Mouse (Mus musculus) midbrain, postnatal 0 days (tissue): ENCODE results near the gene Ncoa7. TPM values are rescaled to one million over a fixed set of nuclear protein-coding genes. Genes with fewer than 3 reads are reported as not detected.

ENCODE experiments used
- ATAC-seq: fragments of 200-750 bp; cut with Nextera tagmentation; 2 replicates; pipeline ENCODE4 v1.8.0; 2017; ENCODE audit warnings: moderate number of reproducible peaks, mild to moderate bottlenecking, moderate TSS enrichment, moderate library complexity; ENCODE audit not compliant: low FRiP score
- DNase-seq: peaks from one replicate; pipeline ENCODE4 v3.0.0-alpha.2; 2015; ENCODE audit warnings: low spot score
- H3K27ac ChIP-seq: fragments of 300-500 bp; sonication (generic); 2 replicates; pipeline ENCODE4 v1.5.1; 2014; ENCODE audit warnings: low read depth, mild to moderate bottlenecking, low read length, mixed read lengths
- H3K27me3 ChIP-seq: fragments of 300-500 bp; sonication (generic); 2 replicates; pipeline ENCODE4 v1.6.1; 2014; ENCODE audit warnings: low read length, control low read depth, mixed read lengths; ENCODE audit not compliant: insufficient read depth
- H3K36me3 ChIP-seq: fragments of 300-500 bp; sonication (generic); 2 replicates; pipeline ENCODE4 v1.6.1; 2014; ENCODE audit warnings: low read length, control low read depth, mixed read lengths; ENCODE audit not compliant: insufficient read depth
- H3K4me1 ChIP-seq: fragments of 300-500 bp; sonication (generic); 2 replicates; pipeline ENCODE4 v1.6.1; 2014; ENCODE audit warnings: mild to moderate bottlenecking, control low read depth, antibody characterized with exemption, low read length, mixed read lengths; ENCODE audit not compliant: insufficient read depth
- H3K4me2 ChIP-seq: fragments of 300-500 bp; sonication (generic); 2 replicates; pipeline ENCODE4 v1.6.1; 2014; ENCODE audit warnings: low read depth, mild to moderate bottlenecking, low read length, mixed read lengths; ENCODE audit not compliant: poor library complexity, severe bottlenecking
- H3K4me3 ChIP-seq: fragments of 300-500 bp; sonication (generic); 2 replicates; pipeline ENCODE4 v1.5.1; 2014; ENCODE audit warnings: low read depth, mild to moderate bottlenecking, low read length, moderate library complexity
- H3K9ac ChIP-seq: fragments of 300-500 bp; sonication (generic); replicated peaks from 2 replicates; pipeline ENCODE4 v1.6.1; 2014; ENCODE audit warnings: mild to moderate bottlenecking, low read length, moderate library complexity, mixed read lengths; ENCODE audit not compliant: poor library complexity, severe bottlenecking
- H3K9me3 ChIP-seq: fragments of 300-500 bp; sonication (generic); 2 replicates; pipeline ENCODE4 v1.6.1; 2016; ENCODE audit warnings: low read length, control low read depth
- CTCF ChIP-seq: IDR thresholded peaks from 2 replicates; pipeline ENCODE4 v1.5.1; 2016; ENCODE audit warnings: antibody characterized with exemption, mild to moderate bottlenecking
- WGBS: fragments of 180-500 bp; shearing (Covaris S2); extraction: QIAGEN DNeasy Blood & Tissue Kit; methylation state at CpG from one replicate; pipeline ENCODE4 v1.1.7; 2014; 5-methylcytosine and 5-hydroxymethylcytosine counted together
- polyA plus RNA-seq: library from polyadenylated mRNA; unstranded; fragments of >200 nt; fragmentation: Nextera tagmentation; extraction: Ambion mirVana; gene quantifications from 2 replicates; pipeline ENCODE4 v1.2.1, GENCODE M21; 2015
- total RNA-seq: library from RNA; depleted of rRNA; stranded (reverse); fragments of >200 nt; gene quantifications from 2 replicates; pipeline ENCODE4 v1.2.3, GENCODE M21; 2014

The Ncoa7 gene
- total and polyA plus RNA-seq, 2 experiments from 2014 or later = 22.9 to 25.8 TPM

GRCm38 (mm10) chr10:30768820-30769219, 34.3 kb downstream of the Ncoa7 start:
- Histone ChIP-seq H3K9me3 (no peaks in the 10 kb centered on the region), H3K36me3 (no peaks in the 10 kb centered on the region), H3K27ac (no peak overlapping the region), H3K27me3 (no peaks in the 10 kb centered on the region), H3K4me2 (no peak overlapping the region), H3K4me1 (no peaks in the 10 kb centered on the region), H3K4me3 (no peak overlapping the region), H3K9ac (no peak overlapping the region)
- 100% methylated on average over 1 of the region's 1 CpGs for WGBS
- DNase-seq (no peak), ATAC-seq (no peak)
- TF ChIP-seq CTCF = no peak

- no peak overlapping the region for H3K4me2 ChIP-seq
- no peaks in the 10 kb centered on the region for H3K9me3 ChIP-seq
- no peak overlapping the region for H3K27ac ChIP-seq
- no peak for DNase-seq
- TF ChIP-seq CTCF = no peak
- 87% methylated on average over 3 of the region's 3 CpGs for WGBS
- no peaks in the 10 kb centered on the region for H3K27me3 ChIP-seq
- H3K36me3 ChIP-seq = no peaks in the 10 kb centered on the region
- ATAC-seq = no peak
- no peak overlapping the region for H3K9ac ChIP-seq
- no peaks in the 10 kb centered on the region for H3K4me1 ChIP-seq
- no peak overlapping the region for H3K4me3 ChIP-seq
Measured at GRCm38 (mm10) chr10:30768250-30768649, 34.9 kb downstream of the Ncoa7 start.

DNA sequence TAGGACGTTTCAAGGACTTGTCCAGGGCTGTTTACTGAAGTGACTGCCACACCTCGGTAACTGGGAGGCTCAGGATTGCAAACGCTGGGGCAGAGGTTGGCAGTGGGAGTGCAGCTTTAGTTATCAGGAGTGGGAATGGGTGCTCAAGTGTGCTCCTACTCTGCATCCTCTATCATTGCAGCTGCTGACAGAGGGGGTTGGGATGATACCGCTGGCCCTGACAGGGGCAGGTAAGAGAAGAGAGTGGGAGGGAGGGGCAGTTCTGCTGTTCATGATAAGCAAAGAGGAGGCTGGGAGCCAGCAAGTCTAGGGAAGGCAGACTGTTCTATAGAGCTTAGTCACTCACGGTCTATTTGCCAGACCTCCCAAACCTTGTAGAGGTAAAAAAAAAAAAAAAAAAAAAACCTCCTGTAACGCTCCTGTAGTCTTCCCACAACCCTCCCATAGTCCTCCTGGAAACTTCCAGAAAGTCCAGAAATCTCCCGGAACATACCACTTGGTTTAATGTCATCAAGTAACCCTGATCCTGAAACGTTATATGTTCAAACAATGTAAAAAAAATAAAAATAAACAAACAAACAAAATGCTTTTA, 39.9 kb downstream of the Ncoa7 start:
- ATAC-seq (no peak), DNase-seq (no peak)
- Histone ChIP-seq H3K9me3 (no peaks in the 10 kb centered on the region), H3K36me3 (no peaks in the 10 kb centered on the region), H3K9ac (no peak overlapping the region), H3K27me3 (no peaks in the 10 kb centered on the region), H3K4me1 (no peaks in the 10 kb centered on the region), H3K4me3 (no peak overlapping the region), H3K4me2 (no peak overlapping the region), H3K27ac (no peak overlapping the region)
- no peak for TF ChIP-seq CTCF
- WGBS = 85% methylated on average over 8 of the region's 8 CpGs

GRCm38 (mm10) chr10:30762284-30762964, 40.7 kb downstream of the Ncoa7 start:
- Histone ChIP-seq H3K9ac (no peak overlapping the region), H3K27me3 (no peaks in the 10 kb centered on the region), H3K4me2 (no peak overlapping the region), H3K4me1 (no peaks in the 10 kb centered on the region), H3K4me3 (no peak overlapping the region), H3K27ac (no peak overlapping the region), H3K9me3 (no peaks in the 10 kb centered on the region), H3K36me3 (no peaks in the 10 kb centered on the region)
- WGBS = 75% methylated on average over 4 of the region's 4 CpGs
- TF ChIP-seq CTCF = no peak
- ATAC-seq = no peak
- no peak for DNase-seq

GRCm38 (mm10) chr10:30759360-30760147, 43.6 kb downstream of the Ncoa7 start:
- H3K27ac ChIP-seq = no peak overlapping the region
- no peak overlapping the region for H3K9ac ChIP-seq
- no peaks in the 10 kb centered on the region for H3K36me3 ChIP-seq
- DNase-seq (no peak), ATAC-seq (no peak)
- H3K4me2 ChIP-seq = no peak overlapping the region
- H3K4me3 ChIP-seq = no peak overlapping the region
- 79% methylated on average over 8 of the region's 8 CpGs for WGBS
- no peaks in the 10 kb centered on the region for H3K27me3 ChIP-seq
- no peaks in the 10 kb centered on the region for H3K4me1 ChIP-seq
- H3K9me3 ChIP-seq = no peaks in the 10 kb centered on the region
- TF ChIP-seq CTCF = no peak

- H3K4me2 ChIP-seq = no peak overlapping the region
- H3K4me1 ChIP-seq = no peaks in the 10 kb centered on the region
- H3K36me3 ChIP-seq = 0 out of 2 replicates have a peak, but pooled peaks cover 3% of the 10 kb centered on the region
- no peak for DNase-seq
- H3K9me3 ChIP-seq = no peaks in the 10 kb centered on the region
- no peak overlapping the region for H3K9ac ChIP-seq
- no peak for TF ChIP-seq CTCF
- no peak overlapping the region for H3K4me3 ChIP-seq
- no peak for ATAC-seq
- no peak overlapping the region for H3K27ac ChIP-seq
- H3K27me3 ChIP-seq = no peaks in the 10 kb centered on the region
Measured at GRCm38 (mm10) chr10:30756064-30756463, 47.1 kb downstream of the Ncoa7 start.
